Mouse (Mus musculus): Measurements from ENCODE around the gene 5031439G07Rik. TPM values are rescaled to one million over a fixed set of nuclear protein-coding genes. Genes with fewer than 3 reads are reported as not detected.
"Not testable (repeated sequence)": the region's sequence is repeated elsewhere in the genome, so short reads cannot be mapped to it uniquely, and the experiment has no call there.

Gene 5031439G07Rik
- total RNA-seq (2014; rRNA removed) (99.6 and 112 TPM in 2 replicates), polyA plus RNA-seq (2015; fragmentation: Nextera tagmentation; extraction: Ambion mirVana) (27.4 and 28.9 TPM in 2 replicates)

DNA sequence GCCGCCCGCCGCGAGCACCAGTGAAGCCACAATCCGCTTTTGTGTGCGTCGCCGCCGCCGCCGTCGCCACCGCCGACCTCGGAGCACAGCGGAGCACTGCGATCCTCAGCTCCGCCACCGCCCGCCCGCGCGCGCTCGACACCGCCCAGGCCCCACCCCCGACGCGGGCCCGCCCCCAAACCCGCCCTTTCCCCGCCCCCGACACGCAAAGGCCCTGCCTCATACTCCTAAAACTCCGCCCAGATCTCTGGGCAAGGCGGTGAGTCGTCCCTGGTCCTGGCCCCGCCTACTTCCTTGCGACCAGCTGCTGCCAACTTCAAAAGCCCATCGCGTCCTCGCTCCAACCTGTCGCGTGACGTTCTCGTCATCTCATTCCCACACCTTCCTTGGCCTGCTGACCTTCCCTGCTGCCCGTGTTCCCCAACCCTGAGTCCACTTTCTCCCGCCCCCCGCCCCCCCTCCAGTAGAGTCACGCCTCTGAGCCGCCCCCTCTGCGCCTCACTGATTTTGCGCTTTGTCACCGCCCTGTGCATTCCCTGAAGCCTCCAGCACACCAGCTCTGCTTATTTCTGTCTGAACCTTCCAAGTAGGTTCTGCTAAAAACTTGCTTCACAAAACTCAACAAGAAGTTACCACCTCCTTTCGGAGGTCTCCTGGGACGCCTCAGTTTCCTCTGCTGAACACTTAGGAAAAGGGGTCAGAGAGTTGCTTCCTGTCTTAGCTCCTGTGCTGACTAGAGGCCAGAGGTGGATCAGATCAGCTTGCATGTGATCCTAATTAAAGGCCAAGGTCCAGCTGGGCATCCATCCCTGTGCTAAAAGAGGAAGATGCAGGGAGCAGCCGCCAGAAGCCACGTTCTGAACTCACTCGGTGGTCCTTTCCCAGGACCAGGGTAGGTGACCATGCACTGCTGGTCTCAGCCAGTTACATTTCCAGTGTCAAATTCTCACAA, at the start of gene 5031439G07Rik:
5031439G07Rik (minus strand) TSS at position 678 of the 952 bp plus-strand sequence.
- no peak for TF ChIP-seq CTCF (IDR thresholded peaks at IDR 0.05; ENCODE audit: low read depth)
- peak within 1 kb of the TSS; percentile 88 for H3K27ac ChIP-seq (ENCODE audit: low read depth, low read length)
- ATAC-seq = peak; percentile 92
- peak within 1 kb of the TSS; percentile 87 for H3K4me3 ChIP-seq (ENCODE audit: low read depth, low read length)
- no peaks in the 10 kb centered on the region for H3K36me3 ChIP-seq (ENCODE audit: insufficient read depth)
- peaks cover 30% of the 10 kb centered on the region for H3K4me1 ChIP-seq (ENCODE audit: insufficient read depth)
- H3K9me3 ChIP-seq (ENCODE audit: low read length) = no peaks in the 10 kb centered on the region
- peak; percentile 93 for DNase-seq
- no peaks in the 10 kb centered on the region for H3K27me3 ChIP-seq (ENCODE audit: insufficient read depth, low read length)
- WGBS = 2% methylated on average over 45 of the region's 59 CpGs
- peak within 1 kb of the TSS; percentile 91 for H3K9ac ChIP-seq
- H3K4me2 ChIP-seq (ENCODE audit: low read depth) = peak within 1 kb of the TSS; percentile 84

DNA sequence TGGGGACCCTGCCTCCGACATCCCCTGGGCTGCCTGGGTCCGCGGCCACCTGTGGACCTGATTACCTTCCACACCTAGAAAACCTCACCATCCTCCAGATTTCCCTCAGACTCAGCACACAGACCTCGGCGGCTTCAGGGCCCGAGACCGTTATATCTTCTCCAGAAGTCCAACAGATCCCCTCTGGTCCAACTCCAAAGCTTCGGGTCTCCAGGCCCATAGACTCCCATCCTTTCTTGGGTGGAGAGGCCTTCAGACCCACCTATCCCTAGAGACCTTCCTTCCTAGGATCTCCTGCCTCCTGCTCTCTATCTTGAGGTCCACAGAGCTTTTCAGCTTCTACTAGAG, 49.0 kb upstream of the 5031439G07Rik start:
- 3% methylated on average over 8 of the region's 8 CpGs for WGBS

DNA sequence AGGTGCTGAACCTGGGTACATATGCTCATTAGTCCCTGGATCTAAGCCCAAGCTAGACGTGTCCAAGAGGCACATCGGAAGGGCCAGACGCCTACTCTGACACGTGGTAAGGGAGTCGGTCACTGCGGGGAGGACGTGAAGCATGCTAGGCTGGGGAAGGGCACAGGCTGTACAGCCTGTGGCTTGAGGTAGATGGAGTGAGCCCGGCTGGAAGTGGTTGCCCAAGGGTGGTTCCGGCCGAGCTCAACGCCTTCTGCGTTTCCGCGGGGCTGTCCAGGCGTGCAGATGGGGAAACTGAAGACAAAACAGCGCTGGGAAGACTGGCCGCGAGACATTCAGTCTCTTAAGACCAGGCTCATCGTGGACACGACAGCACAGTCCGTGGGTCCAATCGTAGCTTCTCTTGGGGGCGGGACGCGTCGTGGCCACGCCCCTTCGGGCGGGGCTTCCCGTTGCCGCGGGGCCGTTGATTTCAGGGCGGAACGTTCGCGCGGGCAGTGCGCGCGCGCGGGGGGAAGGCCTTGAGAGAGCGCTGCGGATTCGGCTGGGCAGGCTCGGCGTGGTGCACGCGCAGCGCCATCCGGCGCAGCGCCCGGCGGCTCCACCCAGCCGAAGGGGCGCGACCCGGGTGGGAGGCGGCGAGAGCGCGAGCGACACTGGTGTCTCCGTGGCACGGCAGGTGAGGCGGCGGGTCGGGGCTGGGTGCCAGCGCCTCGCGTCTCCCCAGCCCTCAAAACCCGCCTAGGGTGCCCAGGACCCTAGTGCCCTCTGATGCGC, 48.4 kb upstream of the 5031439G07Rik start:
- peak overlapping the region; percentile 78 for H3K9ac ChIP-seq
- WGBS = under 1% methylated on average over 74 of the region's 75 CpGs
- ATAC-seq = peak; percentile 97
- peak; percentile 98 for DNase-seq
- TF ChIP-seq CTCF (IDR thresholded peaks at IDR 0.05; ENCODE audit: low read depth) = 0 out of 2 replicates have a peak, but pooled peaks have one; percentile 7
- no peaks in the 10 kb centered on the region for H3K27me3 ChIP-seq (ENCODE audit: insufficient read depth, low read length)
- H3K9me3 ChIP-seq (ENCODE audit: low read length) = no peaks in the 10 kb centered on the region
- peak overlapping the region; percentile 95 for H3K4me2 ChIP-seq (ENCODE audit: low read depth)
- peaks cover 26% of the 10 kb centered on the region for H3K4me1 ChIP-seq (ENCODE audit: insufficient read depth)
- H3K4me3 ChIP-seq (ENCODE audit: low read depth, low read length) = peak overlapping the region; percentile 77
- H3K27ac ChIP-seq (ENCODE audit: low read depth, low read length) = peak overlapping the region; percentile 79
- H3K36me3 ChIP-seq (ENCODE audit: insufficient read depth) = no peaks in the 10 kb centered on the region

More for the DNA sequence above, 49.0 kb upstream of the 5031439G07Rik start:
- Histone ChIP-seq H3K27ac (ENCODE audit: low read depth, low read length) (0 out of 2 replicates have a peak overlapping the region, but pooled peaks have one; percentile 40), H3K27me3 (ENCODE audit: insufficient read depth, low read length) (no peaks in the 10 kb centered on the region), H3K4me1 (ENCODE audit: insufficient read depth) (peaks cover 31% of the 10 kb centered on the region), H3K9me3 (ENCODE audit: low read length) (no peaks in the 10 kb centered on the region), H3K9ac (peak overlapping the region; percentile 78), H3K4me3 (ENCODE audit: low read depth, low read length) (peak overlapping the region; percentile 77), H3K36me3 (ENCODE audit: insufficient read depth) (no peaks in the 10 kb centered on the region), H3K4me2 (ENCODE audit: low read depth) (peak overlapping the region; percentile 95)
- TF ChIP-seq CTCF (IDR thresholded peaks at IDR 0.05; ENCODE audit: low read depth) = no peak
- ATAC-seq (no peak), DNase-seq (peak; percentile 37)

DNA sequence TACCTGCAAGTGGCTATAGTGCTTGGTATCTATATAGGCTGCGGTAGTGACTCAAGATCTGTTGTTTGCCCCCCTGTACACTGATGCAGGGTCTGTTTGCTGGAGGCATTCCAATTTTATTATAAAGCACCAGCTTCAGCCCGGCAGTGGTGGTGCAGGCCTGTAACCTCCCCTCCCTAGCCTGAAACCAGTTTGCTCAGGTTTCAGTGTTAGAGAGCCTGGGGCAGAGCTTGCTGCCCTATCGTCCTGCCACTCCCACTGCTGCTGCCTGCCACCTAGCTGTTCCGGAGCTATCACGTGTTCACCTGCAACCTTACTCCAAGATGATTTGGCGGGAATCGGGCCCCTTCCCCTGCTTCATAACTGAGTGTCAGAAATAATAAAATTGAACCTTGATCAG, 45.6 kb upstream of the 5031439G07Rik start:
- not testable (repeated sequence) for H3K9ac ChIP-seq, DNase-seq
- WGBS = 61% methylated on average over 7 of the region's 7 CpGs

DNA sequence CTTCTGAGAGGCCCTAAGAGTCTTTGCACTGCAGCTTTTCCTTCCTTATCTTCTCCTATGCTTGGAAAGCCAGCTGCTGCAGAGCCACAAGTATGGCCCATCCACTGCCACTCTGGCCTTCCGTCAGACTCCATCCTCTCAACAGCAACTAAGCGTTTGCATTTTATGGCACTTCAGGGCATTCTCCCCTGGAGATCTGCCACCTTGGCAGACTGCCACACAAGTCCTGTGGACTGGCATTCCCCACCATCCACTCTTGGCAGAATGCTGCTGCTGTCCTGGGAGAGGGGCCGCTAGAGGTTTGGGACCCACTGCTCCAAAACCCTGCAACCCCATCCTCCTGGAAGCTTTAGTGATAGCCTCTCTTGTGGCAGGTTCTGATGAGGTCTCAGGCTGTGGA, 43.5 kb upstream of the 5031439G07Rik start:
- no peak overlapping the region for H3K4me2 ChIP-seq (ENCODE audit: low read depth)
- ATAC-seq (no peak), DNase-seq (no peak)
- no peak for TF ChIP-seq CTCF (IDR thresholded peaks at IDR 0.05; ENCODE audit: low read depth)
- H3K9me3 ChIP-seq (ENCODE audit: low read length) = no peaks in the 10 kb centered on the region
- H3K9ac ChIP-seq = no peak overlapping the region
- no peaks in the 10 kb centered on the region for H3K27me3 ChIP-seq (ENCODE audit: insufficient read depth, low read length)
- H3K36me3 ChIP-seq (ENCODE audit: insufficient read depth) = no peaks in the 10 kb centered on the region
- no peak overlapping the region for H3K27ac ChIP-seq (ENCODE audit: low read depth, low read length)
- no peak overlapping the region for H3K4me3 ChIP-seq (ENCODE audit: low read depth, low read length)
- H3K4me1 ChIP-seq (ENCODE audit: insufficient read depth) = no peaks in the 10 kb centered on the region; the same call in 1 of the 2 replicates
- WGBS = 30% methylated on average over 3 of the region's 3 CpGs

More for the DNA sequence above, 45.6 kb upstream of the 5031439G07Rik start:
- not testable (repeated sequence) for ATAC-seq; H3K9me3 ChIP-seq (ENCODE audit: low read length); H3K36me3 ChIP-seq (ENCODE audit: insufficient read depth); H3K27ac ChIP-seq (ENCODE audit: low read depth, low read length); H3K27me3 ChIP-seq (ENCODE audit: insufficient read depth, low read length); H3K4me3 ChIP-seq (ENCODE audit: low read depth, low read length); H3K4me2 ChIP-seq (ENCODE audit: low read depth)
- peaks cover 15% of the 10 kb centered on the region for H3K4me1 ChIP-seq (ENCODE audit: insufficient read depth)

DNA sequence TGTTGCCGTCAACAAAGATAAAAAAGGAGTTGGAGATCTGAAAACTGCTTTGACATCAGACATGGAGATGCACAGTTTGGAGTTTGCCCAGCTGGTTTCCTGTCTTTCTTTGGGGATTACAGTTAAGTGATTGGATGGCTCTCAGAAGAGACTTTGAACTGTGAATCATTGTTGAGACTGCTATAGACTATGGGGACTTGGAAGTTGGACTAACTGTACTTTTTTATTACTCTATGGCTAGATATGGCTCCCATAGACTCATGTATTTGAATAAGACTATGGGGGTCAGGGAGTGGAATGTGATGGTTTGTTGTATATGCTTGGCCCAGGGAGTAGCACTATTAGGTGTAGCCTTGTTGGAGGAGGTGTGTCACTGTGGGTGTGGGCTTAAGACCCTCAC, 42.3 kb upstream of the 5031439G07Rik start:
- H3K9me3 ChIP-seq (ENCODE audit: low read length); H3K27ac ChIP-seq (ENCODE audit: low read depth, low read length); DNase-seq; H3K27me3 ChIP-seq (ENCODE audit: insufficient read depth, low read length); ATAC-seq; H3K4me1 ChIP-seq (ENCODE audit: insufficient read depth); H3K9ac ChIP-seq; H3K4me2 ChIP-seq (ENCODE audit: low read depth); H3K36me3 ChIP-seq (ENCODE audit: insufficient read depth); H3K4me3 ChIP-seq (ENCODE audit: low read depth, low read length): not testable (repeated sequence)
- WGBS = 75% methylated on average over 1 of the region's 1 CpGs

DNA sequence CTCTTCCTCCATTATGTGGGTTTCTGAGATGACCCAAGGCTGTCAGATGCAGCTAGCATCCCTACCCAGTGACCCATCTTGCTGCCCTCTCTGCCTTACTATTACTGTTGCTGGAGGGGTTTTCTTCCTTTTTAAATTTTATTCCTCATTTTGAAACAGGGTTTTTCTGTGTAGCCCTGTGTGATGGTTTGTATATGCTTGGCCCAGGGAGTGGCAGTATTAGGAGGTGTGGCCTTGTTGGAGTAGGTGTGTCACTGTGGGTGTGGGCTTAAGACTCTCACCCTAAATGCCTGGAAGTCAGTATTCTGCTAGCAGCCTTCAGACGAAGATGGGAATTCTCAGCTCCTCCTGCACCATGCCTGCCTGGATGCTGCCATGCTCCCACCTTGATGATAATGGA, 40.3 kb upstream of the 5031439G07Rik start, which contains the start of gene Fam118a:
Fam118a (plus strand) TSS at position 301 of the 400 bp plus-strand sequence.
- H3K4me3 ChIP-seq (ENCODE audit: low read depth, low read length); H3K36me3 ChIP-seq (ENCODE audit: insufficient read depth); H3K27me3 ChIP-seq (ENCODE audit: insufficient read depth, low read length); H3K9ac ChIP-seq; H3K27ac ChIP-seq (ENCODE audit: low read depth, low read length); H3K9me3 ChIP-seq (ENCODE audit: low read length); H3K4me1 ChIP-seq (ENCODE audit: insufficient read depth); DNase-seq; ATAC-seq; H3K4me2 ChIP-seq (ENCODE audit: low read depth): not testable (repeated sequence)
- WGBS = 47% methylated on average over 1 of the region's 1 CpGs

Measured in forebrain, postnatal 0 days (tissue).